Comparison of ENCODE assay signal across 16 mouse cellular contexts in the genomic region with DNA sequence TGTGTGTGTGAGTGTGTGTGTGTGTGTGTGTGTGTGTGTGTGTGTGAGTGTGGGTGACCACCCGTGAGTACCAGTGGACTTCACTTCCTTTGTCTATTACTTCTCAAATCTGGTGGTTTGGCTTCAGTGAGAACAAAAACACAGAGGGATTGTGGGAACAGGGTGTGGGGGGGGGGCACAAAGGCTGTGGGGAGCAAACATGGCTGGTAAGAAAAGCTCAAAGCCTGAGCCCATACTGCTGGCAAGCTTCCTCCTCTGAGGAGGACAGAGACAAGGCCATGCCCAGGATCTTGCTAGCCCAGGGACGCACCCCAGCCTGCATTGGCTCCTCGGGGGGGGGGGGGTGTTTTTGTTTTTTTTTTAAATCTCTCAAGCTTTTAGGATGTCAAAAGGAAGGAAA. TPM values are rescaled to one million over a fixed set of nuclear protein-coding genes. Genes with fewer than 3 reads are reported as not detected.
DNase-seq lines count a peak whose midpoint lies in the region; ATAC-seq and TF ChIP-seq lines count a peak whose summit lies in the region.
"Had no signal": no experiment of that assay in that cellular context is flagged by ENCODE, and none has a peak within 500 bp of the region (broad histone marks: within the 10 kb centered on the region; RNA-seq: fewer than 3 reads in every experiment).

No protein-coding gene starts in this region.

- no peak for TF ChIP-seq EP300 in heart, postnatal 0 days (IDR thresholded peaks at IDR 0.05; ENCODE audit: low read depth)

- no peaks in the 10 kb centered on the region for H3K9me3 ChIP-seq in hindbrain, embryonic 13.5 days
- no peaks in the 10 kb centered on the region for H3K9me3 ChIP-seq in hindbrain, embryonic 11.5 days (ENCODE audit: control insufficient read depth, low read length)
- H3K9me3 ChIP-seq in heart, postnatal 0 days (replicated peaks; ENCODE audit: control insufficient read depth, low read length) = no peaks in the 10 kb centered on the region
- H3K9me3 ChIP-seq: embryonic facial prominence, embryonic 13.5 days; midbrain, embryonic 12.5 days had no signal

- no peak overlapping the region for H3K4me2 ChIP-seq in hindbrain, embryonic 13.5 days
- H3K4me2 ChIP-seq in hindbrain, embryonic 11.5 days (replicated peaks; ENCODE audit: low read depth, low read length) = no peak overlapping the region
- H3K4me2 ChIP-seq in heart, postnatal 0 days (ENCODE audit: low read depth, low read length) = no peak overlapping the region
- H3K4me2 ChIP-seq: embryonic facial prominence, embryonic 13.5 days; midbrain, embryonic 12.5 days had no signal

- H3K36me3 ChIP-seq in hindbrain, embryonic 13.5 days = peaks cover 5% of the 10 kb centered on the region
- no peaks in the 10 kb centered on the region for H3K36me3 ChIP-seq in hindbrain, embryonic 11.5 days (ENCODE audit: control insufficient read depth, insufficient read depth, low read length)
- 0 out of 2 replicates have a peak, but pooled peaks cover 4% of the 10 kb centered on the region for H3K36me3 ChIP-seq in heart, postnatal 0 days (replicated peaks; ENCODE audit: control insufficient read depth, insufficient read depth, low read length)
- H3K36me3 ChIP-seq: embryonic facial prominence, embryonic 13.5 days had no signal

- WGBS in hindbrain, embryonic 13.5 days = 77% methylated on average over 3 of the region's 3 CpGs
- WGBS in hindbrain, embryonic 11.5 days = 76% methylated on average over 3 of the region's 3 CpGs
- 68% methylated on average over 3 of the region's 3 CpGs for WGBS in heart, postnatal 0 days

- peak; percentile 25 to 64 for DNase-seq in adrenal gland, adult (ENCODE audit: inconsistent age in 2 of 2, low spot score in 1 of 2)
- no peak for DNase-seq in adrenal gland, postnatal 4 days (ENCODE audit: low spot score in 2 of 2)
- DNase-seq in hindbrain, embryonic 11.5 days (ENCODE audit: low spot score) = no peak
- peak; percentile 76 for DNase-seq in 3134 (ENCODE audit: extremely low read depth, insufficient read length, low spot score)
- no peak for DNase-seq in heart, postnatal 0 days (ENCODE audit: low spot score)
- no peak for DNase-seq in retina, postnatal 1 day
- DNase-seq in liver = no peak

- peaks cover 50% of the 10 kb centered on the region for H3K4me1 ChIP-seq in hindbrain, embryonic 13.5 days (replicated peaks)
- peaks cover 11% of the 10 kb centered on the region for H3K4me1 ChIP-seq in hindbrain, embryonic 11.5 days (replicated peaks; ENCODE audit: control insufficient read depth, insufficient read depth, low read length)
- H3K4me1 ChIP-seq in heart, postnatal 0 days (ENCODE audit: control insufficient read depth, insufficient read depth) = peaks cover 8% of the 10 kb centered on the region; the same call in 1 of the 2 replicates

- H3K27ac ChIP-seq in hindbrain, embryonic 13.5 days = peak overlapping the region; percentile 69; the same call in 1 of the 2 replicates
- H3K27ac ChIP-seq in hindbrain, embryonic 11.5 days (ENCODE audit: low read depth, low read length) = no peak overlapping the region
- H3K27ac ChIP-seq in heart, postnatal 0 days (ENCODE audit: low read depth) = peak overlapping the region; percentile 66
- H3K27ac ChIP-seq: embryonic facial prominence, embryonic 13.5 days; midbrain, embryonic 12.5 days had no signal

- ATAC-seq in hindbrain, embryonic 13.5 days (ENCODE audit: low FRiP score) = no peak
- ATAC-seq in hindbrain, embryonic 11.5 days (ENCODE audit: low FRiP score) = no peak
- ATAC-seq in heart, postnatal 0 days (ENCODE audit: insufficient read depth, low read depth) = no peak

- no peak for TF ChIP-seq CTCF in heart, postnatal 0 days (IDR thresholded peaks at IDR 0.05; ENCODE audit: low read depth)

- H3K27me3 ChIP-seq in hindbrain, embryonic 13.5 days = no peaks in the 10 kb centered on the region
- no peaks in the 10 kb centered on the region for H3K27me3 ChIP-seq in hindbrain, embryonic 11.5 days (ENCODE audit: control insufficient read depth, insufficient read depth, low read length)
- H3K27me3 ChIP-seq in heart, postnatal 0 days (ENCODE audit: control insufficient read depth, insufficient read depth, low read length) = no peaks in the 10 kb centered on the region

- no peak overlapping the region for H3K4me3 ChIP-seq in hindbrain, embryonic 13.5 days
- H3K4me3 ChIP-seq in hindbrain, embryonic 11.5 days (ENCODE audit: low read depth, low read length) = no peak overlapping the region
- no peak overlapping the region for H3K4me3 ChIP-seq in heart, postnatal 0 days (ENCODE audit: low read depth, low read length)
- H3K4me3 ChIP-seq: embryonic facial prominence, embryonic 13.5 days; midbrain, embryonic 12.5 days had no signal

- 0 out of 2 replicates have a peak overlapping the region, but pooled peaks have one; percentile 13 for H3K9ac ChIP-seq in hindbrain, embryonic 13.5 days
- H3K9ac ChIP-seq in hindbrain, embryonic 11.5 days (ENCODE audit: low read depth, low read length) = no peak overlapping the region
- H3K9ac ChIP-seq in heart, postnatal 0 days (replicated peaks; ENCODE audit: low read depth, low read length) = no peak overlapping the region
- H3K9ac ChIP-seq: embryonic facial prominence, embryonic 13.5 days; midbrain, embryonic 12.5 days had no signal

RNA-seq across cellular contexts. Expression of gene Mxra7, which starts 20.3 kb away (rescaled TPM):
- total RNA-seq in adrenal gland, postnatal 4 days (2021) = 10 to 100 TPM; 53.5 to 64.9 TPM
- polyA plus RNA-seq in hindbrain, embryonic 13.5 days (2015; fragmentation: Nextera tagmentation; extraction: Ambion mirVana) = 62.6 and 67.2 TPM in 2 replicates
- polyA plus RNA-seq in hindbrain, embryonic 11.5 days (2014; fragmentation: Nextera tagmentation; extraction: Ambion mirVana) = 57.9 and 61.8 TPM in 2 replicates
- 6.3 and 17.9 TPM in 2 replicates for total RNA-seq in heart, postnatal 0 days (2014; rRNA removed; ENCODE audit: low replicate concordance)
- polyA plus RNA-seq in heart, postnatal 0 days (2015; fragmentation: Nextera tagmentation; extraction: Ambion mirVana) = 20.0 and 21.7 TPM in 2 replicates

RNA-seq across cellular contexts. Expression of gene St6galnac1, which starts 32.2 kb away (rescaled TPM):
- total RNA-seq in adrenal gland, postnatal 4 days (2021) = under 1 TPM; 0.17 to 0.37 TPM
- polyA plus RNA-seq in hindbrain, embryonic 13.5 days (2015; fragmentation: Nextera tagmentation; extraction: Ambion mirVana) = not detected in 2 replicates
- not detected in 2 replicates for polyA plus RNA-seq in hindbrain, embryonic 11.5 days (2014; fragmentation: Nextera tagmentation; extraction: Ambion mirVana)
- total RNA-seq in heart, postnatal 0 days (2014; rRNA removed; ENCODE audit: low replicate concordance) = not detected in 2 replicates
- polyA plus RNA-seq in heart, postnatal 0 days (2015; fragmentation: Nextera tagmentation; extraction: Ambion mirVana) = not detected in 2 replicates
- total RNA-seq: gastrocnemius, postnatal 4 days; layer of hippocampus, adult 18-20 months; liver, adult 2 months; MEL had no signal
- polyA plus RNA-seq: cerebellum, adult 2 months; embryonic facial prominence, embryonic 13.5 days; liver, adult 2 months; midbrain, embryonic 12.5 days; stomach, embryonic 14.5 days had no signal

RNA-seq across cellular contexts. Expression of gene Mettl23, which starts 35.6 kb away (rescaled TPM):
- total RNA-seq in adrenal gland, postnatal 4 days (2021) = 10 to 100 TPM; 34.1 to 34.2 TPM
- polyA plus RNA-seq in hindbrain, embryonic 13.5 days (2015; fragmentation: Nextera tagmentation; extraction: Ambion mirVana) = 79.3 and 83.2 TPM in 2 replicates
- polyA plus RNA-seq in hindbrain, embryonic 11.5 days (2014; fragmentation: Nextera tagmentation; extraction: Ambion mirVana) = 61.6 and 70.6 TPM in 2 replicates
- total RNA-seq in heart, postnatal 0 days (2014; rRNA removed; ENCODE audit: low replicate concordance) = 39.2 and 63.2 TPM in 2 replicates
- polyA plus RNA-seq in heart, postnatal 0 days (2015; fragmentation: Nextera tagmentation; extraction: Ambion mirVana) = 77.1 and 77.6 TPM in 2 replicates

RNA-seq across cellular contexts. Expression of gene Jmjd6, which starts 35.7 kb away (rescaled TPM):
- total RNA-seq in adrenal gland, postnatal 4 days (2021) = 10 to 100 TPM; 38.6 to 39.2 TPM
- 70.4 and 74.7 TPM in 2 replicates for polyA plus RNA-seq in hindbrain, embryonic 13.5 days (2015; fragmentation: Nextera tagmentation; extraction: Ambion mirVana)
- 88.8 and 91.3 TPM in 2 replicates for polyA plus RNA-seq in hindbrain, embryonic 11.5 days (2014; fragmentation: Nextera tagmentation; extraction: Ambion mirVana)
- total RNA-seq in heart, postnatal 0 days (2014; rRNA removed; ENCODE audit: low replicate concordance) = 24.8 and 29.6 TPM in 2 replicates
- 35.3 and 43.1 TPM in 2 replicates for polyA plus RNA-seq in heart, postnatal 0 days (2015; fragmentation: Nextera tagmentation; extraction: Ambion mirVana)

RNA-seq across cellular contexts. Expression of gene Mfsd11, which starts 44.7 kb away (rescaled TPM):
- 10 to 100 TPM; 40.9 to 43.9 TPM for total RNA-seq in adrenal gland, postnatal 4 days (2021)
- polyA plus RNA-seq in hindbrain, embryonic 13.5 days (2015; fragmentation: Nextera tagmentation; extraction: Ambion mirVana) = 48.0 and 53.9 TPM in 2 replicates
- 37.0 and 38.6 TPM in 2 replicates for polyA plus RNA-seq in hindbrain, embryonic 11.5 days (2014; fragmentation: Nextera tagmentation; extraction: Ambion mirVana)
- total RNA-seq in heart, postnatal 0 days (2014; rRNA removed; ENCODE audit: low replicate concordance) = 23.2 and 46.3 TPM in 2 replicates
- polyA plus RNA-seq in heart, postnatal 0 days (2015; fragmentation: Nextera tagmentation; extraction: Ambion mirVana) = 44.5 and 49.7 TPM in 2 replicates

Comparison
In these comparisons a context has a peak if more than half of its experiments do, and no peak if none do; other contexts are left out.
1. DNase-seq: peak in adrenal gland, adult (2 of 2) and 3134 (single experiment); none in adrenal gland, postnatal 4 days (0 of 2), hindbrain, embryonic 11.5 days (single experiment), heart, postnatal 0 days (single experiment), retina, postnatal 1 day (single experiment) and liver (single experiment).